Mouse (Mus musculus): Measurements from ENCODE around the gene Hdc. TPM values are rescaled to one million over a fixed set of nuclear protein-coding genes. Genes with fewer than 3 reads are reported as not detected.

The Hdc gene
- total RNA-seq, 2 experiments from 2014 or later = 16.8 to 53.9 TPM

DNA sequence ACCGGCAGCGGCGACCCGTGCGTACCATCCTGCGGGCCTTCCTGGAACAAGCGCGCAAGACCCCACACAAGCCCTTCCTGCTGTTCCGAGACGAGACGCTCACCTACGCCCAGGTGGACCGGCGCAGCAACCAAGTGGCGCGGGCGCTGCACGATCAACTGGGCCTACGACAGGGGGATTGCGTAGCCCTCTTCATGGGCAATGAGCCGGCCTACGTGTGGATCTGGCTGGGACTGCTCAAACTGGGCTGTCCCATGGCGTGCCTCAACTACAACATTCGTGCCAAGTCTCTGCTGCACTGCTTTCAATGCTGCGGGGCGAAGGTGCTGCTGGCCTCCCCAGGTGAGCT lies 65.8 kb downstream of the Hdc start:
- DNase-seq (ENCODE audit: low spot score in 2 of 2) = no peak

- DNase-seq (ENCODE audit: low spot score in 2 of 2) = peak in 1 of 2 experiments; percentile 9
These were observed 66.5 kb downstream of the Hdc start, which contains the start of gene Slc27a2 for GRCm38 (mm10) chr2:126552357-126553290. Gene Slc27a2, plus strand, starts transcription at chr2:126552407.

GRCm38 (mm10) chr2:126551896-126552295 lies 67.2 kb downstream of the Hdc start:
- DNase-seq (ENCODE audit: low spot score in 2 of 2) = no peak

GRCm38 (mm10) chr2:126551244-126551890 lies 67.7 kb downstream of the Hdc start:
- DNase-seq (ENCODE audit: low spot score in 2 of 2) = no peak

DNA sequence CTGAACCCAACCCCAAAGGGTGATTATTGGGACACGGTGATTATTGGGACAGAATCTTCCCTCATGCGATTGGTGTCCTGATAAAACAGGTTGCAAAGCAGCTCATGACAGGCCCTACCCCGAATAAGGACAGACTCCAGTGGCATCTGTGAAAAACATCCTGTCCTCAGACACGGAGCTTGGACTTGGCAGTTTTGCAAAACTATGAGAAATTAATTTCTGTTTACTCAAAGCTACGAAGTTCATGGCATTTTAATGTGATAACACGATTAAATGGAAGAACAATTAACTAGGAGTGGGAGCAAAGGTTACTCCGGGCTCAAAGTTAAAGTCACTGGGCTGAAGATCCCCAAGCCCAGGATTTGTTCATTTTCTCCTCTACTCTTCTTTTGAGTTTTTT lies 69.4 kb downstream of the Hdc start:
- DNase-seq (ENCODE audit: low spot score in 2 of 2) = no peak

DNA sequence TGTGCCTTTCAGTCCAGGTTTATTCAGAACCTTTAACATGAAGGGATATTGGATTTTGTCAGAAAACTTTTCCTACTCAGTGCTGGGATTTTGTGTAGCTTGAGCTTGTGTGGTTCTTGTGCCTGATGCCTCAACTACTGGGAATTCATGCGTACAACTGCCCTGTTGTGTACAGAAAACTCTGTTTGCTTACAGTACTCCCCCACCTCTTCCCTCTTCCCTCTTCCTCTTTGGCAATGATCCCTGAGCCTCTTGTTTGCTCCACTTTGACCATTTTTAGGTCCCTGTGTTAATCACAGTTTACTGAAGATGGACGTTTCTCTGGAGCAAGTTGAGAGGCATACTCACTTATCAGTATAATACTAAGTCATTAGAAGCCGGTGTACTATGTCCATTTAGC lies 72.7 kb downstream of the Hdc start:
- no peak for DNase-seq (ENCODE audit: low spot score in 2 of 2)

- DNase-seq (ENCODE audit: low spot score in 2 of 2) = no peak
These were observed 73.8 kb downstream of the Hdc start for GRCm38 (mm10) chr2:126545297-126545696.

Other genes with a start within 250 kb of the Hdc start
- 1 to 10 TPM in 1 of 2 experiments, under 1 TPM in 1; 0.95 to 1.3 TPM for gene Atp8b4, start 118.6 kb downstream of the Hdc start, total RNA-seq (2021)
- gene Slc27a2, start 66.9 kb downstream of the Hdc start, total RNA-seq (2021) = 10 to 100 TPM; 24.9 to 67.7 TPM
- 10 to 100 TPM; 27.7 to 28.2 TPM for gene Gabpb1, start 57.0 kb upstream of the Hdc start, total RNA-seq (2021)
- 10 to 100 TPM; 63.0 to 66.3 TPM for gene Usp8, start 88.0 kb upstream of the Hdc start, total RNA-seq (2021)
- gene Usp50, start 164.2 kb upstream of the Hdc start, total RNA-seq (2021) = not detected